Mouse (Mus musculus) midbrain, embryonic 15.5 days (tissue): ENCODE data around the gene Hadh. TPM values are rescaled to one million over a fixed set of nuclear protein-coding genes. Genes with fewer than 3 reads are reported as not detected.

Experiments
- ATAC-seq: fragments of 200-750 bp; cut with Nextera tagmentation; replicated peaks from 2 replicates; pipeline ENCODE4 v1.8.0; 2017; ENCODE audit warnings: moderate TSS enrichment
- H3K27ac ChIP-seq: fragments of 300-500 bp; sonication (generic); 2 replicates; pipeline ENCODE4 v1.5.1; 2015; ENCODE audit warnings: mild to moderate bottlenecking, inconsistent platforms
- H3K27me3 ChIP-seq: fragments of 300-500 bp; sonication (generic); replicated peaks from 2 replicates; pipeline ENCODE4 v1.6.1; 2015; ENCODE audit warnings: inconsistent platforms
- H3K36me3 ChIP-seq: fragments of 300-500 bp; sonication (generic); replicated peaks from 2 replicates; pipeline ENCODE4 v1.6.1; 2015; ENCODE audit warnings: inconsistent platforms
- H3K4me1 ChIP-seq: fragments of 300-500 bp; sonication (generic); 2 replicates; pipeline ENCODE4 v1.6.1; 2015; ENCODE audit warnings: inconsistent platforms
- H3K4me2 ChIP-seq: fragments of 300-500 bp; sonication (generic); 2 replicates; pipeline ENCODE4 v1.6.1; 2015; ENCODE audit warnings: inconsistent platforms, mild to moderate bottlenecking, moderate library complexity
- H3K4me3 ChIP-seq: fragments of 300-500 bp; sonication (generic); 2 replicates; pipeline ENCODE4 v1.5.1; 2015; ENCODE audit warnings: mild to moderate bottlenecking, inconsistent platforms
- H3K9ac ChIP-seq: fragments of 300-500 bp; sonication (generic); 2 replicates; pipeline ENCODE4 v1.6.1; 2015; ENCODE audit warnings: mild to moderate bottlenecking, inconsistent platforms
- H3K9me3 ChIP-seq: fragments of 300-500 bp; sonication (generic); 2 replicates; pipeline ENCODE4 v1.6.1; 2016; ENCODE audit warnings: inconsistent platforms
- WGBS: fragments of 180-500 bp; shearing (Covaris S2); methylation state at CpG from one replicate; pipeline ENCODE4 v1.1.7; 2015; ENCODE audit warnings: mixed read lengths; 5-methylcytosine and 5-hydroxymethylcytosine counted together
- polyA plus RNA-seq: library from polyadenylated mRNA; unstranded; fragments of >200 nt; fragmentation: Nextera tagmentation; extraction: Ambion mirVana; gene quantifications from 2 replicates; pipeline ENCODE4 v1.2.1, GENCODE M21; 2015

Gene Hadh
- polyA plus RNA-seq, 1 experiment from 2014 or later, result 20.8 TPM

- Histone ChIP-seq H3K9me3 (no peaks in the 10 kb centered on the region; the same call in 1 of the 2 replicates), H3K4me1 (no peaks in the 10 kb centered on the region), H3K4me2 (no peak overlapping the region), H3K27ac (no peak overlapping the region), H3K36me3 (no peaks in the 10 kb centered on the region), H3K27me3 (no peaks in the 10 kb centered on the region), H3K4me3 (no peak overlapping the region), H3K9ac (no peak overlapping the region)
- WGBS, result 89% methylated on average over 8 of the region's 8 CpGs
- ATAC-seq, result no peak
Observed at GRCm38 (mm10) chr3:131265516-131265915, 6.4 kb downstream of the Hadh start.

- H3K4me3 ChIP-seq, result no peak overlapping the region
- H3K9me3 ChIP-seq, result no peaks in the 10 kb centered on the region; the same call in 1 of the 2 replicates
- no peaks in the 10 kb centered on the region for H3K4me1 ChIP-seq
- 71% methylated on average over 15 of the region's 15 CpGs for WGBS
- H3K9ac ChIP-seq, result no peak overlapping the region
- H3K4me2 ChIP-seq, result no peak overlapping the region
- H3K27ac ChIP-seq, result no peak overlapping the region
- no peaks in the 10 kb centered on the region for H3K36me3 ChIP-seq
- H3K27me3 ChIP-seq, result no peaks in the 10 kb centered on the region
- no peak for ATAC-seq
Observed at GRCm38 (mm10) chr3:131263766-131264486, 8.0 kb downstream of the Hadh start.

- Histone ChIP-seq H3K27me3 (no peaks in the 10 kb centered on the region), H3K4me1 (no peaks in the 10 kb centered on the region), H3K36me3 (no peaks in the 10 kb centered on the region), H3K9ac (no peak overlapping the region), H3K27ac (no peak overlapping the region), H3K4me2 (no peak overlapping the region), H3K9me3 (no peaks in the 10 kb centered on the region; the same call in 1 of the 2 replicates), H3K4me3 (no peak overlapping the region)
- no peak for ATAC-seq
- 95% methylated on average over 6 of the region's 6 CpGs for WGBS
Observed at GRCm38 (mm10) chr3:131260418-131260817, 11.5 kb downstream of the Hadh start.

GRCm38 (mm10) chr3:131259392-131259965 is 12.4 kb downstream of the Hadh start:
- Histone ChIP-seq H3K4me3 (no peak overlapping the region), H3K9me3 (no peaks in the 10 kb centered on the region; the same call in 1 of the 2 replicates), H3K4me1 (no peaks in the 10 kb centered on the region), H3K36me3 (no peaks in the 10 kb centered on the region), H3K27ac (no peak overlapping the region), H3K4me2 (no peak overlapping the region), H3K9ac (no peak overlapping the region), H3K27me3 (no peaks in the 10 kb centered on the region)
- no peak for ATAC-seq
- 91% methylated on average over 9 of the region's 9 CpGs for WGBS

- WGBS, result 91% methylated on average over 3 of the region's 3 CpGs
- Histone ChIP-seq H3K4me1 (no peaks in the 10 kb centered on the region), H3K9me3 (no peaks in the 10 kb centered on the region; the same call in 1 of the 2 replicates), H3K27me3 (no peaks in the 10 kb centered on the region), H3K4me3 (no peak overlapping the region), H3K4me2 (no peak overlapping the region), H3K27ac (no peak overlapping the region), H3K9ac (no peak overlapping the region), H3K36me3 (no peaks in the 10 kb centered on the region)
- no peak for ATAC-seq
Observed at GRCm38 (mm10) chr3:131258921-131259320, 13.0 kb downstream of the Hadh start.

GRCm38 (mm10) chr3:131255399-131255981 is 16.4 kb downstream of the Hadh start:
- Histone ChIP-seq H3K4me3 (no peak overlapping the region), H3K9me3 (no peaks in the 10 kb centered on the region), H3K27me3 (no peaks in the 10 kb centered on the region), H3K27ac (no peak overlapping the region), H3K36me3 (no peaks in the 10 kb centered on the region), H3K4me1 (no peaks in the 10 kb centered on the region), H3K4me2 (no peak overlapping the region), H3K9ac (no peak overlapping the region)
- WGBS, result 95% methylated on average over 3 of the region's 3 CpGs
- ATAC-seq, result no peak

- WGBS, result 95% methylated on average over 4 of the region's 4 CpGs
- H3K4me1 ChIP-seq, result no peaks in the 10 kb centered on the region
Observed at GRCm38 (mm10) chr3:131254991-131255390, 16.9 kb downstream of the Hadh start.

GRCm38 (mm10) chr3:131251601-131252000 is 20.3 kb downstream of the Hadh start:
- no peaks in the 10 kb centered on the region for H3K27me3 ChIP-seq
- H3K27ac ChIP-seq, result no peak overlapping the region
- WGBS, result 89% methylated on average over 7 of the region's 7 CpGs
- no peak overlapping the region for H3K4me2 ChIP-seq
- H3K4me1 ChIP-seq, result no peaks in the 10 kb centered on the region
- H3K9ac ChIP-seq, result no peak overlapping the region
- H3K4me3 ChIP-seq, result no peak overlapping the region
- no peaks in the 10 kb centered on the region for H3K36me3 ChIP-seq
- H3K9me3 ChIP-seq, result no peaks in the 10 kb centered on the region
- no peak for ATAC-seq

More at GRCm38 (mm10) chr3:131254991-131255390, 16.9 kb downstream of the Hadh start:
- no peaks in the 10 kb centered on the region for H3K36me3 ChIP-seq
- H3K4me3 ChIP-seq, result no peak overlapping the region
- H3K9ac ChIP-seq, result no peak overlapping the region
- no peaks in the 10 kb centered on the region for H3K27me3 ChIP-seq
- no peak overlapping the region for H3K27ac ChIP-seq
- no peak for ATAC-seq
- no peak overlapping the region for H3K4me2 ChIP-seq
- no peaks in the 10 kb centered on the region for H3K9me3 ChIP-seq

- no peaks in the 10 kb centered on the region for H3K4me1 ChIP-seq
- H3K36me3 ChIP-seq, result no peaks in the 10 kb centered on the region
- no peak for ATAC-seq
- no peak overlapping the region for H3K9ac ChIP-seq
- no peak overlapping the region for H3K4me3 ChIP-seq
- 94% methylated on average over 13 of the region's 13 CpGs for WGBS
- no peaks in the 10 kb centered on the region for H3K27me3 ChIP-seq
- no peak overlapping the region for H3K27ac ChIP-seq
- no peak overlapping the region for H3K4me2 ChIP-seq
- no peaks in the 10 kb centered on the region for H3K9me3 ChIP-seq
Observed at GRCm38 (mm10) chr3:131250978-131251377, 20.9 kb downstream of the Hadh start.

GRCm38 (mm10) chr3:131250283-131250682 is 21.6 kb downstream of the Hadh start:
- WGBS, result 96% methylated on average over 2 of the region's 2 CpGs
- H3K4me1 ChIP-seq, result no peaks in the 10 kb centered on the region
- H3K4me3 ChIP-seq, result no peak overlapping the region
- no peak overlapping the region for H3K4me2 ChIP-seq
- no peaks in the 10 kb centered on the region for H3K27me3 ChIP-seq
- no peak for ATAC-seq
- H3K27ac ChIP-seq, result no peak overlapping the region
- no peaks in the 10 kb centered on the region for H3K9me3 ChIP-seq
- no peaks in the 10 kb centered on the region for H3K36me3 ChIP-seq
- H3K9ac ChIP-seq, result no peak overlapping the region

- no peaks in the 10 kb centered on the region for H3K36me3 ChIP-seq
- H3K4me3 ChIP-seq, result no peak overlapping the region
- 92% methylated on average over 10 of the region's 10 CpGs for WGBS
- H3K27me3 ChIP-seq, result no peaks in the 10 kb centered on the region
- no peak overlapping the region for H3K4me2 ChIP-seq
- H3K9me3 ChIP-seq, result no peaks in the 10 kb centered on the region
- no peak overlapping the region for H3K9ac ChIP-seq
- H3K4me1 ChIP-seq, result no peaks in the 10 kb centered on the region
- ATAC-seq, result no peak
- no peak overlapping the region for H3K27ac ChIP-seq
Observed at GRCm38 (mm10) chr3:131248444-131248843, 23.5 kb downstream of the Hadh start.

- no peaks in the 10 kb centered on the region for H3K4me1 ChIP-seq
- H3K9me3 ChIP-seq, result no peaks in the 10 kb centered on the region
- no peak overlapping the region for H3K4me2 ChIP-seq
- WGBS, result 87% methylated on average over 5 of the region's 5 CpGs
- H3K4me3 ChIP-seq, result no peak overlapping the region
- no peak overlapping the region for H3K27ac ChIP-seq
- no peak for ATAC-seq
- H3K9ac ChIP-seq, result no peak overlapping the region
- H3K27me3 ChIP-seq, result no peaks in the 10 kb centered on the region
- H3K36me3 ChIP-seq, result no peaks in the 10 kb centered on the region
Observed at GRCm38 (mm10) chr3:131247851-131248250, 24.1 kb downstream of the Hadh start.
